Mouse (Mus musculus): ENCODE measurements at regions not wholly inside any gene's neighbourhood (a gene's known extent, or its start where the extent isn't known, plus 50 kb on each side); places are given as distances from the start of the nearest gene placed in this dataset.

DNA sequence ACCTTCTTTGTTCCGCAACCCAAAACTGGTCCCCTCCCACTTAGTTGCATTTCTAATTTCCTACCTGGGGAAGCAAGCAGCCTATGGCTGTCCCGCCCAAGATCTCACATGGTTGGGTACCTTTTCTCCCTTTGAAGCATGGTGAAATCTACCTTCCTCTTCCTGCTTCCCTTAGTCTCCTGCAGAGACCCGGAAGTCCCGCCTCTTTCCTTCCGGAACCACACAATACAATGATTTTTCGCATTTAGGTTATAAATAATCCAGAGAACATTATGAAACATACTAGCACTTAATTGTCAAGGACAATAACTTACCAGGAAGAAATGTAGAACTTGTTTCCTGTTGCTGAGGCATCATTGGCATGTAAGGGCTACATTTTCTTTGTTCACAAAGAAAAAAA, 58.8 kb downstream of the 1700009N14Rik start:
- no peak for DNase-seq (ENCODE audit: low spot score in 2 of 2)

DNA sequence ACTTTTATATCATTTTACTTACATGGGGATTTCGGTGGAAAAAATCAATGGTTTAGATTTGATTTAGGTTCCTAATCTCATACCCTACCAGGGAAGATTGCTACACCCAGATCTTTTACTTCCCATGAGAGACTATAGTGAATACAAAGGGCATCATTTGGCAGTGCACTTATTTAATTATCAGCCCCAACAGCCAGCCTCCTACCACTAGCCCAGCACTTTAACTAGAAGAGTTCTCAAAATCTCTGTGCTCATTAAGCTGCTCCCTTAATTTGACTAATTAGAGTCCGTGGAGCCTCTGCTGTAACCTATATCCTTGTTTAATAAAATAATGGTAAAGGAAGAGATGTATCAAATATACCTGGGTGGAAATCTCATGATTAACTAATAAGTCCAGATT, 77.4 kb downstream of the 1700009N14Rik start:
- no peak for DNase-seq (ENCODE audit: low spot score in 2 of 2)

DNA sequence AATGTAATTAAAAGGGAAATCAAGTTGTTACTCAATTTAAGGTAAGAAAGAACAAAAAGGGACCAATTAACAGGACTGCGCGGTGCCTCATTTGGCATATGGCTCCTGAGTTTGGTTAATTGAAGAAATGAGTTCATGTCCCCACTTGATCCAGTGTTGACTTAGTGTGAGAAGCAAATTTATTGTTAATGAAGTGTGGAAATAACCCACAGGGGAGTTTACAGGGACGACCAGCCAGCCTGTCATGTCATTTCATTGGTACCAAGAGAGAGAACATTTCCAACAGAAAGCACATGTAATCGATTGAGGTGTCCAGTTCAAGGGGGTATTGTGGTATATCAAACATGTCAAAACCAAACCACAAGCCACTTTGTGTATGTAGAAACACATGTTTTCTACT, 78.6 kb downstream of the 1700009N14Rik start:
- no peak for DNase-seq (ENCODE audit: low spot score in 2 of 2)

DNA sequence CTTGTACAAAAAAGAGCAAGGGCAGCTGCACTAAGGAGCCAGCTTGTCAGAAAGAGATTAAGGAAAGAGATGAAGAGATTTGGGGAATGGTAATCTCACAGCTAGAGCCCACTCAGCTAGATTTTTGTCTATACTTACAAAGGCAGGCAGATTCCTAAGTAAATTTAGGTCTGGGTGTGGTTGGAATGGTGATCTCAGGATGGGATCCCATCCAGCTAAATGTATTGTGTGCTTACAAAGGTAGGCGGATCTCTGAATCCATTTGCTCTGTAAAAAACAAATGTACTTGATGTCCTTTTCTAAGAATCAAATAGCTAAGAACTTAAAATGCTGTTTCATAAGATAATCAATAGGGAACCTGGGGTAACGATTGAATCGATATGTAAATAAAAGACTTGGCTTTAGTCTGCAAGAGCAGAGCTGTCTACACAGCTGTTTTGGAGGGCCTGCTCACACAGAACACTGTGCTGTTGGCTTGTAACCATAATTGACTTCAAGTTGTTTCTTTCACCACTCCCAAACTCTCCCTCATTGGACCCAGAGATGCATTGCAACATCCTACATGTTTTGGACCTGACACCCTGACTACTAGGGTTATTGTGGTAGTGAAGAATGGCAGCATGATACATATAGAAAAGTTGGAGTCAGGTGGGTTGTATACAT, 106.1 kb downstream of the 1700009N14Rik start:
- DNase-seq (ENCODE audit: low spot score in 2 of 2), result no peak

DNA sequence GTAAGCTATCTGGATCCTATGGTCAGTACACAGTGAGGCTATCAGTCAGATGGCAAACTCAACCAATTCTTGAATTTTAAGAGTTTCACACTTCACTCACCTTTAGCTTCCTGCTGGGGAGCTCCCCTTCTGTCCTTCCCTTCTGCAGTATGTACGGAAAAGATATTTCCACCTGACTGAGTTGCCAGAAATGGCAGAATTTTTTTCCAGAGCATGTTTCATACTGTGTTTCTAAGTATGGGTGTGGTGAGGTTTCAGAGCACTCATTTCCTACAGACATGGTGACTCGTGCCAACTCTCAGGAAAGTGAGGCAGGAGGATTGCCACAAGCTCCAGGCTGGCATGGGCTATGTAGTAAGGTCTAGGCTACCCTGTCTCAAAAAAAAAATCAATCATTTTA, 147.3 kb downstream of the 1700009N14Rik start:
- no peak for DNase-seq (ENCODE audit: low spot score in 2 of 2)

DNA sequence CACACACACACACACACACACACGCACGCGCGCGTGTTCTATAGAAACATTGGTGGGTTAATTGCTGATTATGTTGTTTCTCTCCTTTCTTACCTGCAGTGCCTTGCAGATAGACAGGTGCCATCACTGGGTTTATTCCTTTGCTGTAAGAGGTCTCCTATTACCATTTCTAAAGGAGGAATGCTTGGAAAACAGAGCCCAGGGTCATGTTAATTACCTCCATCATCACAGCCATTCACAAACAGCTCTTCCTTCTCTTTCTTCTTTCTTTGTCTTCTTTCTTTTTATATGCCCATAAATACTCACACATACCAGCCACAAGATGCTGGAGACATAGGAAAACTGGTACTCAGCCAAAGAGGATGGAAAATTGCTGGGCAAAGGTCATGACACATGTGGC, 155.0 kb downstream of the 1700009N14Rik start:
- no peak for DNase-seq (ENCODE audit: low spot score in 2 of 2)

DNA sequence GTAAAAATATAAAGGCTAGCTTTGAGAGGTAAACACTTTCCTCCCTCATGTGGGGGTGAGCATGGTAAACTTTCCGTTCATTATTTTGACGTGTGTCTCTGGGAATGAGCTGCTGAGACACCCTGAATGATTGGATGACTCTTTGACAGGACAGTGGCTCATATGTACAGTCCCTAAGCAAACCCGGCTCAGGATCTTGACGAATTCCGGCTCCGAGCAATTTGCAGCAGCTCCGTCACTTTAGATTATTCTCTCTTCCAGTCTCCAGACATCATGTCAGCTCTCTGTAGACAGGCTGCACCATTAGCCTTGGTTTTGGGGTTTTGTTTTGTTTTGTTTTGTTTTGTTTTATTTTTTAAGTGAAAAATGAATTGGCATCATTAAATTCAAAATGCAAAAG, 194.0 kb downstream of the 1700009N14Rik start:
- DNase-seq (ENCODE audit: low spot score in 2 of 2), result no peak

DNA sequence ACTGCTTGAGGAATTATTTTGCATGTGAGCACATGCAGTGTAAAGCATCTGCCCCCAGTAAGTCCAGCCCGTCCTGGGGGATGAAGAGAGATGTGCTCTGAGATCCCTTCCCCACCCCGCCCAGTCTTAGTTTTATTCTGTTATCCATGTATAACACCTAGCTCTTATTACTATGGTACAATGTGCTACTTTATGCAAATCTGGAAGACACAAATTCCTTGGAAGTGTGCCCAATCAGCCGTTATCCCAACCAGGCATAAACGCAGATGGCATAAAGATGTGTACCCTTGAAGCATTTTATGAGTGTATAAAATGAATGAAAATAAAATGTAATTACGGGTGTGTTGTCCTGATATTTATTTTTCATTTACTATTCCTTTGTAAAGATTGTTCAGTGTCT, 194.8 kb downstream of the 1700009N14Rik start:
- DNase-seq (ENCODE audit: low spot score in 2 of 2), result no peak

DNA sequence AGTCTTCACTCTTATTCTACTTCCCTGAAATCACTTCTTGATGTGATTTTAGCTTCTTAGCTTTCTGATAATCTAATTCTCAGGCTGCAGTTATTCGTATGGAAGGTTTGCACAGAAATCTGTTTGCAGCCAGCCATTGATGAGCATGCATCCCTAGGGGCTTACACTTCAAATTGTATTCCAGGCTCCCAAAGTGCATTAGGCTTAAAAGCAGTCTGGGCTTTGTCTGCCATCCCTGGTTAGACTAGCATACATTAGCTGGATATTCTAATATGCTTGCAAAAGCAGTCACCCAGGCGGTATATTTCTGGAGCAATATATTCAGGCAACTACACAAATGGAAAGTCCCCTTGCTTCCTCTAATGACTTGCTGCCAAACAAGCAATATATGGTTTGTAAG, 210.4 kb downstream of the 1700009N14Rik start:
- DNase-seq (ENCODE audit: low spot score in 2 of 2), result no peak

DNA sequence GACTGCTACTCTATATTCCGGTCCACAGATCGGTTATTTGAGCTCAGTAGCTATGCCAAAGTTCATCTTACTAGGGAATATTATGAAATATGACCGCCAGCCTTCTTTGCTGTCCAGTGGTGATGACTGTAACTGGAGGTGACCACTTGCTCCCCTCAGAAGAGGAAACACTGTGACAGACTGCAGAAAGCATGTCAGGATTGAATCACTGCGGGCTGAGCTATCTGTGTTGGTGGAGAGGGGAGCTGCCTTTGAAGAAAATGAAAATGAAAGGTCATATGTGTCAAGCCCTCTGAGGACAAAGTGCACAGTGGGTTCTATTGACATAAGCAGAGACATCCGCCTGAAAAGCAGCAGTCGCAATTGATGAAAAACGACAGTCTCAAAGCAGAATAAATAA, 222.5 kb downstream of the 1700009N14Rik start:
- no peak for DNase-seq (ENCODE audit: low spot score in 2 of 2)

DNA sequence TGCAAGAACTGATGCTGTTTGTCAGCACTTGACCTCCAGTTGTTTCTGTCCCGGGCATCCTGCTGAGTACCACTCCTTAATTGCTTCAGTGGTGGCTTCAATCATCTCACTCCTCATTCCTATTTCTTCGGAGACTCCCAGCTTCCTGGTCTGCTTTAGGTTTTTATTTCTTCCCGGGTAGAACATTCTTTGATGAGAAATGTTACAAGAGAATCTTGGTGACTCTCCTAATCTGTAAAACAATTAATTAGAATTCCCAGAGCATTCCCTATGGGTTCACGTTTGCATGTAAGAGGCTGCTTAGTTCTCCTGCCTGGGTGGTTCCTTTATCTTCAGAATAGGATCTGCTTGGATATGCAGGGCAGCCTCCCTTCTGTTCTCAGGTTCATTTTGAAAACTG, 245.1 kb downstream of the 1700009N14Rik start:
- DNase-seq (ENCODE audit: low spot score in 2 of 2), result no peak

DNA sequence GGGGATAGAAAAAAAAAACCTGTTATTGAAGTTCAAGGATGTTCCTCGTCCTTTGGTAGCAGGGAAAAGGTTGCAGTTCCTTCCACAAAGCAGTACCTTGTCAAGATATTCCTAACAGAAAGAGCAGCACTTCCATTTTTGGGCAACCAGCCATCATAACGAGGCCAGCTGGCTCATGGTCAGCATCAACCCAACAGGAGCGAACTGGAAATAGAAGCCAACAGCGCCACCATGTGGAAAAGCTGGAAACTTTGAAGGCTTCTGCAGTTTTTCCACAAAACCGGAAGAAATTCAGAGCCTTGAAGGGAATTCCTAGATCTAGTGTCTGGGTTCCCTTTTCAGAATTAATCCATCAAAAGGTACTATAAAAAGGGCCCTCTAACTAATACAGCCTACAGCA, 247.5 kb downstream of the 1700009N14Rik start:
- DNase-seq (ENCODE audit: low spot score in 2 of 2), result peak; percentile 65 to 80

DNA sequence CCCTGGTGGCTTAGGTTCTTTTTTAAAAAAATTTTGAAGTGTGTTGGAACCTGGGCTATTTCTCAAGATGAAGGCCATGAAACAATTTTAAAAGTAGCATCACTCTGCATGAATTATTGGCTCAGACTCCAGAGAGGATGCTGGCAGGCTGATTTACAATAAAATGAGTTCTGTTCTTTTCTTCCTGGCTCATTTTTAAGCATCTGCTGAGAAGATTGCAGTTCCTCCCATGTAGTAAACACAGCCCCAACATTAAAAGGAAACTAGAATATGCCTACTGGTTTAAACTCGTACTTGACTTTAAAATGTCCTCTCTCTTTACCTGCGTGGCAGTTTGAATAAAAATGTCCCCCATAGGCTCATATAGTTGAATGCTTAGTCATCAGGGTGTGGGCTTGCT, 249.3 kb downstream of the 1700009N14Rik start:
- DNase-seq (ENCODE audit: low spot score in 2 of 2), result no peak

DNA sequence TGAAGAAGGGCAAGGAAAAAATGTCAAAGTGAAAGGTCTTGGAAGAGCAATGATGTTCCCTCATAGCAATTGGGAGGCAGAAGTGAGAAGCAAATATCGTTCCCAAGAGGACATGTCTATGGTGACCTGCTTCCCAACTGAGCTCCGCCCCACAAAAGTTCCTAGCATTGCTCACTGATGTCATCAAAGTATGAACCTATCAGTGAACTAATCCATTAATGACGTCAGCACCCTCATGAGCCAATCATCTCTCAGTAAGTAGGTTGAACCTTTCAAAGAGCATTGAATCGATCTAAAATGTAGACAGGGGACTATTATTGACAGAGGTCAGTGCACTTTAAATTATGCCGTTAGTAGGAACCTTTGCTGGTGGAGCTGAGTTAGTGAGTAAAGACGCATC, 267.4 kb downstream of the 1700009N14Rik start:
- no peak for DNase-seq (ENCODE audit: low spot score in 2 of 2)

DNA sequence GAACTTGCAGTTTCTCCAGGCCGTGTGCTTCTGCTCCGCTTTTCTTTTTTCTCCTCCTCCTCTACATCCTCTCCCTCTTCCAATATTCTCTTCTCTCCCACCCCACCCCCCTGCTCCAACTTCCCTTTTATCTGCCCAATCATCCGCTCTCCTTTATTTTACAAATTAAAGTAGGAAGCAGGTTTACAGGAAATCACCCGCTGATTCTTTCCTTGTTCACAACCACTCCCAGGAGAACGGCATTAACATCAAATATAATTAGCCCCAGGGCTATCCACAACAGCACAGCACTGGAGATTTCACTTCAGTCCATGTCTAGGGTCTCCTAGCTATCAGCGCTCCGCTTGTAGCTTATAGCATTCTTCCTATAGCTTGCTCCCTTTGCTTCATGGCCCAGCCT, 268.6 kb downstream of the 1700009N14Rik start:
- no peak for DNase-seq (ENCODE audit: low spot score in 2 of 2)

DNA sequence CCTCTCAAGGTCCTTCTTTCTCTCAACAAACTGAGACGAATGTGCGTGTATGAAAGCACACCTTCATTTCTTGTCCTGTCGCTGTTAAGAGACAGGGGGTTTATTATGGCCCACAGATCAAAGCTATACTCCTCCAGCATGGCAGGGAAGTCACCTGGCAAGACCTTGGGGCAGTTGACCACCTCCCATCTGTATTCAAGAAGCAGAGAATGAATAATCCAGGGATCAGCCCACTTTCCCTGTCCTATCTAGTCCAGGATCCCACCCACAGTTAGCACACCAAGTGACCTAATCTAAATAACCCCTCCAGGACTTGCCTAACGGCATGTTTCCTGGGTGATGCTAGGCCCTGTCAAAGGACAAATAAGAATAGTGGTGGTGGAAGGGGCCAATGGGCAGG, 269.9 kb downstream of the 1700009N14Rik start:
- DNase-seq (ENCODE audit: low spot score in 2 of 2), result no peak

DNA sequence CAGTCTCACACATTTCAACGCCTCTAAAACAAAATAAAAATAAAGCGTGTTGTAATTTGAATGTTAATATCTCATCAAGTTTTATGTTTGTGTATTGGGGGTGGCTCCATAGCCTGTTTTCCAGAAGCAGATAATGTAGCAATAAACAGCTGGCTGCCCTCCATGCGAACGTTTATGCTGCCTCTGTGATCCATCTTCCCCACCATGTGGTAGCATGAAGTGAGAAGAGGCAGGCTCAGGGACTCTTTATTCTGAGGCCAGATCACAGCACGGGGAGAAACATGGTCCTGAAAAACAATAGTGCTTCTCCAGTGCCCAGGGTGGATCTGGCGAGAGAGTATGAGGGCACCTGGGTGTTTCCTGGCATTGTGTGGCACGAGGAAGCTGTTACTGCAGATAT, 271.4 kb downstream of the 1700009N14Rik start:
- no peak for DNase-seq (ENCODE audit: low spot score in 2 of 2)

DNA sequence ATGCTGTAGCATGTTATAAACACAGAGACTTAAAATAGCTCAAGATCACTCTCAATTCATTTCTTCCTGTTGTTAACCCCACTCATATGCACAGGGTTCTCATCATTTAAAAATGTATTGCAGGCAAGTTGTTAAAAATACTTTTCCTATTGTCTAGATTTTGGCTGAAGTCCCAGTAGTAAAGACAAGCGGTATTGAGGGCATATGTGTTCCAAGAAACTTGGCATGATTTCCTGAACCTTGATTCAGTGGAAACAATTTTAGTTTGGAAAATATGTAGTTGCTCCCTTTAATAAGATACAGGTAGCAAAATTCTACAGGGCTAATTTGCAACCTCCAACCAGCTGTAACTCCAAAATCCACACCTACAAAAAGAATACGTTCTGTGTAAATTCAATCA, 315.5 kb downstream of the 1700009N14Rik start:
- no peak for DNase-seq (ENCODE audit: low spot score in 2 of 2)

DNA sequence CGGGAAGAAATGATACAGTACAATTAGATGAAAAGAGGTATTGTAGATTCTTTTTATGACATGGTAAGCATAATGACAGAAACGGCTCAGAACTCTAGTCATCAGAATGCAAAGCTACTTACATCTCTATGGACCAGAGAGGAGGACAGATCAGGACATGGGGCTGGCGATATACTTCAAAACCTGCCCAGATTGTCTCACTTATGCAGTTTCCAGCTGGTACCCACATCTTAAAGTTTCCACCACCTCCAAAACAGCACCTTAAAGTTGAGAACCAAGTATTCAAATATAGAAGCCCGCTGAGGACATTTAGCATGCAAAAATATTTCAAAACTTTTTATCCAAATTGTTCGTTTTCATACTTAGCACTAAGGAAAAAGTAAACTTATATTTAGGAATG, 341.0 kb downstream of the 1700009N14Rik start:
- no peak for DNase-seq (ENCODE audit: low spot score in 2 of 2)

DNA sequence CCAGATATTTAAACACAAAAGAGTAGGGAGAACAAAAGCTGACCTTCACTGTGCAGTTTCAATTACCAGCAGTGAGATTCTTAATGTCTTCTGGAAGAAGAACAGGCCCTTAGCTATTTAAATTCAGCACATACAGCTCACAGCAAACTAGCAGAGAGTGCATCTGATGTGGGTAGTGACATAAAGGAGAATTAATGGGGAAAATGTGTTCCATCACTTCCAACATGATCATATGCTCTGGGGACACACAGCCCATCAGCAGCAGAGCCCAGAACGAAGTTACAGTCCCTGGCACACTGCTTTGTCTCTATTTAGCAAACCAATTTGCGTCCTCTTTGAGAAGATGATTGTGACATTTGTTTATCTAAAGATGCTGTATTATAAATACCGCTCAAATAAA, 332.9 kb upstream of the Aco1 start:
- no peak for DNase-seq (ENCODE audit: low spot score in 2 of 2)

DNA sequence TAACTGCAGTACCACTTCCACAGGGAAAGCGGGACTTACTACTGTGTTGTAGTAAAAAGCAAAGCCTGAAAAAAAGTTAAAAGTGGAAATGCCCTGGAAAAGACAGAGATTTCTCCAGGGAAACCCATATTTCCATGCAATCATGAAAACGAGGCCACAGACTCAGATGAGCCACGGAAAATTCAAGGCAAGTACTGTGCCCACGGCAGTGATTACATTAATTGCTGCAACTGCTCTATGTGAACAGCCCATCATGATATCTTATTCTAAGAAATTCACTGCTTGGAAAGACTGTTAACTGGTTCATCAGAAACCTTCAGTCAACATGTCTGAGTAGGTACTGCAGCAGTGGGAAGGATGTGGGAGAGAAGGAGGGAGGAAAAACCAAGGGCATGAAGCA, 330.1 kb upstream of the Aco1 start:
- DNase-seq (ENCODE audit: low spot score in 2 of 2), result no peak

DNA sequence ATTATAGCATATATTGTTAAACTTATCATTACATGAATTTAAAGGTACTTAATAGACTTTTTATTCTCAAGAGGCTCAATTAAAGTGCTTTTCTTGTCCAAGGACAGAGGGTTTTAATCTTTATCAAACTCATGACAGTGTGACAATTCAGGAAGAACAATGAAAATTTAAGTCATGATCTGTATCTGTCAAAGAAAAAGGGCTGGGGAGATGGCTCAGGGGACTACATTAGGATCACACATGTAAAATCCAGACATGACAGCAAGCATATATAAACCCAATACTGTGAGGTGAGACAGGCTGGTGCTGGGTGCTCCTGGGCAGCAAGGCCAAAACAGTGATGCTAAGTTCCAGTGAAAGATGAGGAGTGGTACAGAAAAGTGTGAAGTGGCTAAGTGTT, 327.3 kb upstream of the Aco1 start:
- no peak for DNase-seq (ENCODE audit: low spot score in 2 of 2)

DNA sequence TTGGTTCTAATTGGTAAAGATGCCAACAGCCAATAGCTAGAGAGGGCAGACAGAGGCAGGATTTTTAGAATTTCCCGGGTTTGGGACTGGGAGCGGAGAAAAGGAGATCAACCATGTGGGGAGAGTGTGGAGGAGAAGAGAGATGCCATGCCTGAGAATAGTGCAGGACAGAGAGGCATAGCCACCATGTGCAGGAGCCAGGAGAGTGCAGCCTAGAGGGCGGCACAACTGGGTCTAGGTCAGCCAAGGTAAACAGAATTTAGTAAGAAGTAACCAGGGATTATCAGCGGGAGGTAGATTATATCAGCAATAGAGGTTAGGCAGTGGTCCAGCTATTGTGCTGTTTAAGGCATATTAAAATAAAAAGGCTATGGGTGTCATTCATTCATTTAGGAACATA, 325.2 kb upstream of the Aco1 start:
- no peak for DNase-seq (ENCODE audit: low spot score in 2 of 2)

DNA sequence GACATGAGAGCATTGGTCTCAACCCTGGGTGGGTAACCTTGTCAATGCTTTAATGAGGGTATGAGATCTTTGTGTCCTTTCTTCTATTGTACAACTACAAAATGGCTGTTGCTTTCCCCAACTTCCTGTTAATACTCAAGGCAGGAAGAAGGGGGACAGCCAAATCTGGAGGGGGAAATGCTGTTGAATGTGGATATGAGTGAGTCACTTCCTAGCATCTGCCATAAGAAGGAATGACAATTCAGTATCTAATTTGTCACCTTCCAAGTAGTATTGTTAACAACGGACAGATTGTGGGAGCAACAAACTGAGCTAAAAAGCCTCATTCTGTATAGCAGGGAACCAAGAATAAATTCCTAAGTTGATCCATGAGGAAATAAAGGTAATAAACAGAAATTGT, 309.2 kb upstream of the Aco1 start:
- no peak for DNase-seq (ENCODE audit: low spot score in 2 of 2)

Measured in gastrocnemius, postnatal 4 days (tissue).